Mouse (Mus musculus) small intestine, adult 2 months (tissue): Measurements from ENCODE around the gene Tnfsf8.

Source experiments
- CTCF ChIP-seq: fragments of 200-500 bp; IDR thresholded peaks from 2 replicates; pipeline ENCODE4 v1.5.1; 2012; ENCODE audit warnings: low read depth, mild to moderate bottlenecking, control low read depth, inconsistent platforms, low read length, moderate library complexity, mixed read lengths; ENCODE audit not compliant: insufficient replicate concordance, insufficient read length; ENCODE audit errors: extremely low read depth
- POLR2A ChIP-seq: fragments of 200-500 bp; IDR thresholded peaks from 2 replicates; pipeline ENCODE4 v1.6.1; 2012; ENCODE audit warnings: low read depth, mild to moderate bottlenecking, control low read depth, inconsistent platforms, low read length, moderate library complexity

- TF ChIP-seq CTCF (no peak), POLR2A (no peak)
Observed at GRCm38 (mm10) chr4:63860236-63860635, 911 bp downstream of the Tnfsf8 start.
